Mouse (Mus musculus) macrophage (primary cell): Measurements from ENCODE around the gene Gas2l3. TPM values are rescaled to one million over a fixed set of nuclear protein-coding genes. Genes with fewer than 3 reads are reported as not detected.

Experiments
- H3K27ac ChIP-seq: fragments of 350-480 bp; formaldehyde crosslinking; 2 replicates; pipeline ENCODE4 v1.9.0; 2021
- H3K36me3 ChIP-seq: fragments of 350-480 bp; formaldehyde crosslinking; 2 replicates; pipeline ENCODE4 v1.9.0; 2021; ENCODE audit errors: inconsistent target
- H3K4me3 ChIP-seq: fragments of 350-480 bp; formaldehyde crosslinking; 2 replicates; pipeline ENCODE4 v1.9.0; 2021; ENCODE audit errors: inconsistent target
- H3K79me2 ChIP-seq: fragments of 350-480 bp; formaldehyde crosslinking; 2 replicates; pipeline ENCODE4 v1.9.0; 2021; ENCODE audit errors: inconsistent target
- WGBS: methylation state at CpG from one replicate; pipeline ENCODE4 v1.1.7; 2026; ENCODE audit warnings: inconsistent platforms; ENCODE audit not compliant: missing documents; 5-methylcytosine and 5-hydroxymethylcytosine counted together
- polyA plus RNA-seq: library from polyadenylated mRNA; stranded (reverse); fragments of 250-400 nt; gene quantifications from 3 replicates; pipeline ENCODE4 v1.2.4, GENCODE M21; 2018; ENCODE audit warnings: inconsistent platforms
- total RNA-seq, 78 experiments: library from RNA; depleted of rRNA; stranded (reverse); fragments of 250-400 nt; gene quantifications; 1 replicate in 9 of 78; 2 replicates in 24 of 78; 3 replicates in 43 of 78; 4 replicates in 2 of 78; pipeline ENCODE4 v1.2.4; 2018; ENCODE audit warnings: inconsistent platforms in 56 of 78

The Gas2l3 gene
- total RNA-seq (2018; cell fraction: chromatin; rRNA removed) = 100 to 1,000 TPM in 16 of 26 experiments, 10 to 100 TPM in 10; 57.6 to 249 (median 107) TPM
- 10 to 100 TPM; 17.8 to 68.4 (median 28.2) TPM for total RNA-seq (2018; cell fraction: cytosol; rRNA removed)
- total RNA-seq (2018; cell fraction: nucleus; rRNA removed) = 100 to 1,000 TPM in 10 of 26 experiments, 10 to 100 TPM in 16; 33.0 to 169 (median 75.3) TPM
- 20.4 to 29.3 TPM (median 24.3 TPM) in 3 replicates for polyA plus RNA-seq

DNA sequence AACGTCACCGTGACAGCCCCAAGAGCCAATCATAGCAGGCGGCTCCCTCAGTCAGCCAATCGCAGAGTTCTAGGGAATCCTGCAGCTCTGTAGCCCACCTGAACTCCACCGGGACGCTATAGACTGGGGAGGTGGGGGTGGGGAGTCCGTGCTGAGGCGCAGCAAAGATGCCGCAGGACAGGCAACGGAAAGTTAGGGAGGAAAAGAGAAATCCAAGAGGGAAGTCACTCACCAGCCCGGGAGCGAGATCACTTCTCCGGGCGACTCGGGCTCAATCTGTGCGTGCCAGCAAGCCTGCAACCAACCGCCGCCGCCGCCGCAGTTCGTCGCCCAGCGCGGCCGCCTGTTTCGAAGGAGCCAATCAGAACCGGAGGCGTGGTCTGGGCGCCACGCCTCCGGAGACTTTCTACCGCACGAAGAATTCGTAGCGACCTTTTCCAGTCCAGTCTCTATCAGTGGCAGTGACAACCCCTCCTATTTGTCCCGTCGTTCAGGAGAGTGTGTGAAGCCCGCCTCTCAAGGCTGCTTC lies at the start of gene Gas2l3:
Gas2l3 (minus strand) TSS at position 345 of the 529 bp plus-strand sequence.
- WGBS = under 1% methylated on average over 39 of the region's 39 CpGs

DNA sequence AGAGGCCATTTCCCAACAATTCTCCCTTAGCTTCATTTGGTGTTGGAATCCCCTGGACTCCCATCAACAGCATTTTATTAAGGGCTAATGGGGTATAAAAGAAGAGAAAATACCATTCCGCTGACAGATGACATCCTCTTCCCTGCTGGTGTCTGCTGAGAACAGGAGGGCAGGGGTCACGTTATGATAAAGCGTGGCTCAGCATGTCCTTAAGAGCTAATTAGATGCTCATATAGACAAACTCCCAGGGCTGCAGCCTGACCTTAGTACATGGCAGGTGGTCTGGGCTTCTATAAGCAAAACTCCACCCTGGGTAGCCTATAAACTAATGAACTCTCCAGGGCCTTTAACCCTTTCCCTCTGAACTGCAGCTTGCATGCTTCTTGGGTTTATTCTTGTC lies 47.6 kb upstream of the Gas2l3 start:
- Histone ChIP-seq H3K79me2 (no peaks in the 10 kb centered on the region), H3K36me3 (no peaks in the 10 kb centered on the region), H3K4me3 (no peak overlapping the region), H3K27ac (no peak overlapping the region)
- WGBS = 90% methylated on average over 3 of the region's 3 CpGs

More for the DNA sequence above, at the start of gene Gas2l3:
- peaks cover 22% of the 10 kb centered on the region; the same call in 1 of the 2 replicates for H3K36me3 ChIP-seq
- H3K79me2 ChIP-seq = peaks cover 40% of the 10 kb centered on the region
- peak within 1 kb of the TSS; percentile 100 for H3K27ac ChIP-seq
- H3K4me3 ChIP-seq = peak within 1 kb of the TSS; percentile 97

DNA sequence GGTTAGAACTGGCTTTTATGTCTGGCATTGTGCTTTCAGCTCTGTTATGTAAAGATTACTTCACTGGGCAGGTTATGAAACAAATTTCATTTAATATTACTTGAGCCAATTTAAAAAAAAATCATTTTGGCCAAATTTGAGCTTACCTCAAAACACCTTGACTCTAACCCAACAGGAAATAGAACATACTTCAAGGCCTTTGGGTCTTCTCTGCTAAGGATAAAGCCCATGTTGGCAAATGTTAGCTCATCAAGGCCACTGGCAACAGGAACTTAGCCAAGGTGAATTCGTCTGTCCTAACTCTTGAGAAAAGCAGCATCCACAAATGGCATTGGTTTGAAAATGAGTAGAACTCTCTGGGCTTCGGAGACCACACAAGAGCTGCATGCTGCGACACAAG lies 46.5 kb upstream of the Gas2l3 start:
- Histone ChIP-seq H3K27ac (no peak overlapping the region), H3K4me3 (no peak overlapping the region), H3K79me2 (no peaks in the 10 kb centered on the region), H3K36me3 (no peaks in the 10 kb centered on the region)
- 98% methylated on average over 3 of the region's 3 CpGs for WGBS

DNA sequence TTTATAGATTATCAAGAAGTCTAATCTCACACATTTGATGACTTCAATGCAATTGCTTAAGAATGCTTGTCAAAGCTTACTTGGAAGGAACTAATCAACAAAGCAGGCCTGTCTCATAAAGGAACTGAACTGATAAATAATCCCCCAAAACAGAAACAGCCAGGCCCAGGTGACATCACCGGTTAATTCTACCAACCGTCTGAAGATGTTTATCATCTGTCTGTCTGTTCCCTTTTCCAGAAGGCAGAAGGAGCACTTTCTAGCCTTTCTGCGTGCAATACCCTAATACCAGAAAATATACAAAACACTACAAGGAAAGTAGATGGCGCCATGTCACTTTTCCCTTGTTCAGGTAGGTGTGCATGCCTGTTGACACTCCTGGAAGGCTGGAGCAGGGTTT lies 45.7 kb upstream of the Gas2l3 start:
- Histone ChIP-seq H3K36me3 (no peaks in the 10 kb centered on the region), H3K4me3 (no peak overlapping the region), H3K27ac (no peak overlapping the region), H3K79me2 (no peaks in the 10 kb centered on the region)
- WGBS = 42% methylated on average over 4 of the region's 4 CpGs

DNA sequence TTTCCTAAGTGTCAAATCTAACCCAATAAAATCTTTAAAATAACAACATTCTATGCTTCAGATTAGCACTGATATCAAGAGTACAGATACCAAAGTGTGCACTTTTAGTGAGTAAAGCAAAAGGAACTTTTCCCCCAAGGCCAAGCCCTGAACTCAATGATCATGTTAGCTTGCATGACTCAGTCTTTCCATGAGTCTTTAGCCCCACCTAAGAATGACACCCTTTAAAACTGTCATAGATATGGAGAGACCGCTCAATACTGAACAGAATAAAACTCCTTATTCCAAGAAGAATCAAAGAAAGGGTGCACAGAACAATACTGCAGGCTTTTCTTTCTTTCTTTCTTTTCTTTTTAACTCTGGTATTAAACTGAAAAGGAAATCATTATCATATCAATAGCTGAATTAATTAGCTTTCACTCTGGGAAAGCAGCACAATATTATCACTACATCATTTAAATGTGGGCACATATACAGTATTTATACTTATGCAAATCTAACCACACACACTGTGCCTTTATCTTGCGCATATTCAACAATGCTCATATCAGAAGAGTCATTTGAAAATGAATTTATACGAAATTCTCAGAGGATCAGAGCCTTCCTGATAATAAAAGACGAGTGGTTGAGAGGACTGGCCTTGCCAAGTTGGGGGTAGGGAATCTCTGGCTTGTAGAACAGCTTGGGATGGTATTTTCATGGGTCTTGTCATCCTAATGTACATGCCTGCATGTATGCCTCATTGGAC lies 43.4 kb upstream of the Gas2l3 start:
- Histone ChIP-seq H3K4me3 (no peak overlapping the region), H3K27ac (no peak overlapping the region), H3K36me3 (no peaks in the 10 kb centered on the region), H3K79me2 (no peaks in the 10 kb centered on the region)
- WGBS = 88% methylated on average over 4 of the region's 4 CpGs

DNA sequence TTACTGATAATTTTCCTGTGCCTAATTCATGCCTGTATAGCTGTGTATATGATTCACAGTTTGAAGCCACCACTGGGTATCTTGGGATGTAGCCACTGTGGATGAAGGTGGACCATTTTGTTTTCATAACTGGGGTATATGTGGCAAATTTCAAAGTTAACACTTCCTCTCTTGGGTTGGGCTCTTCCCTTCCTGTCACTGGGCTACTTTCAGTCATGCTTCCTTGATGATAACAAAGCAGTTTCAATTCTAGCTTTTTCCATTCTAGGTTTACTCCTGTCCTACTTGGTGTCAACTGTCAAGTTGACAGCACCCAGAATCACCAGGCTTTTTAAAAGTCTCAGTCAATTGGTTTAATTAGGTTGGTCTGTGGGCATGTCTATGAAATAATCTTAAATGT lies 41.1 kb upstream of the Gas2l3 start:
- no peak overlapping the region for H3K4me3 ChIP-seq
- H3K27ac ChIP-seq = no peak overlapping the region
- H3K79me2 ChIP-seq = no peaks in the 10 kb centered on the region
- no peaks in the 10 kb centered on the region for H3K36me3 ChIP-seq

DNA sequence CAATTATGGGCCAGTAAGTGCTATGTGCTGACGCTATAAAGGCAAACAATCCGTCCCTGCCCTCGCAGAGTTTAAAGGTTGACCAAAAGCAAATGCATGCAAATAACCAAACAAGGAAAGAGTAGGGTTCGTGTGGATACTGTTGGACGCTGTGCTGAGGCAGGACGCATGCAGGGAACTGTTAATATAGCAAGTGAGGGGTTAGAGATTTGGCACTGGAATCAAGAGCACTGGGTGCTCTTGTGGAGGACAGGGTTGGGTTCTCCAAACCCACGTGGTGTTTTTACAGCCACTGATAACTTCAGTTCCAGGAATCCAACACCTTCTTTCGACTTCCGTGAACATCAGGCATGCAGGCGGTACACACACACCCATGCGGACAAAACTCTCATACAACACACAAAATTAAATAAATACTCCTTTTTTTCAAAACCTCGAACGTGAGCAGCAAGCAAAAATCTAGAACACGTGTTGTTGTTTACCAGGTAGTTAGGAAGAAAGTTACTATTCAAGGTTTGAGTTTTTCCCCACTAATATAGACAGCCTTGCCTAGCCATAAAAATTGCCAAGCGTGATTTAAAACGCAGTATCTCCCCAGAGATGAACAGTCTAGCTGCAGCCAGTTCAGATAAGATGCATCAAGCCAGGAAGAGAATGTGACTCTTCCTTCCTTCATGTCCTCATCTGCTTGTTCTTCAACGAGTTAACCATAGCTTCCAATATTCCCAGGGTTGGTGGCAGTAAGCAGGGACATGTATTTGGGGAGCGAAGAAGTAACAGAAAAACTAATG lies 40.2 kb upstream of the Gas2l3 start:
- Histone ChIP-seq H3K79me2 (no peaks in the 10 kb centered on the region), H3K4me3 (no peak overlapping the region), H3K36me3 (no peaks in the 10 kb centered on the region), H3K27ac (no peak overlapping the region)
- 96% methylated on average over 18 of the region's 18 CpGs for WGBS

DNA sequence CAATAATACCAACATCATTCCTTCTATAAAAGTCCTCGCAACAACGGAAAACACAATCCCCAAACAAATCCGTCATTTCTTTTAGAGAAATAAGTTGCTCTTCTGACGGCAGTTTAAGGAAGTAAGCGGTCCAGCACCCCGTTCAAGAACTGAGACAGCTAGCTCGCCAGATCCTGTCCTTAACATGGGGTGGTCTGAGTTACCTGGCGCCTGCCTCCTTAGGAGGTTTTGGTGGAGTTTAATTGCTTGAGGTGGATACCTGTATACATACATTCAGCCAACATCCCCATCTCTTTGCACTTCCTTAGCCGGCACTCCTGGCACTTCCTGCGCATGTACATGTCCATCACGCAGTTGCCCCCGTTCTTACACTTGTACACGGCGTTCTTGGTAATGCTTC lies 39.3 kb upstream of the Gas2l3 start:
- Histone ChIP-seq H3K4me3 (no peak overlapping the region), H3K36me3 (no peaks in the 10 kb centered on the region), H3K79me2 (no peaks in the 10 kb centered on the region), H3K27ac (no peak overlapping the region)
- WGBS = 90% methylated on average over 14 of the region's 14 CpGs

DNA sequence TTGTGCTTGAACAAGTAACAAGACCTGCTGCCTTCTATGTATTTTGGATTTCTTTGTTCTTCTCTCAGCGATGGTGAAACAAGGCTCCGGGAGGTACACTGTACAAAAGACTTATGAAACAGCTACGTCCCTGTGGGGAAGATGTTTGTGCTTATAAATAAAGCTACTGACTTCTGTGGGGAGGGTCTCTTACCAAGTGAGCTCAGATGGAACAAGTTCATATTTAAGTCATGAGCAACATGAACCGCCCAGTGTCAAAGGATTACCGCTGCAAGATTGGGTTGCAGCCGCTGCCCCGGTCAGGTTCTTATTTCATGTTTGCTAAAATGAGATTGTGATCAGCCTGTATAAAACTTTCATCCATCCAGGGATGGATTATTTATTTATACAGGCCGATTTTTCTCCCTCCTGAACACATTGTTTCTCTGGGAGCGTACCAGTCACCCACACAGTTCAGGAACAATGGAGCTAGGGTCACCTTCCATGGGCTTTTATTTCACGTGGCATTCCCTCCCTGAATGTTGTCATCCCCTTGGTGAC lies 38.4 kb upstream of the Gas2l3 start:
- no peak overlapping the region for H3K4me3 ChIP-seq
- H3K27ac ChIP-seq = no peak overlapping the region
- H3K79me2 ChIP-seq = no peaks in the 10 kb centered on the region
- no peaks in the 10 kb centered on the region for H3K36me3 ChIP-seq
- 99% methylated on average over 8 of the region's 10 CpGs for WGBS

DNA sequence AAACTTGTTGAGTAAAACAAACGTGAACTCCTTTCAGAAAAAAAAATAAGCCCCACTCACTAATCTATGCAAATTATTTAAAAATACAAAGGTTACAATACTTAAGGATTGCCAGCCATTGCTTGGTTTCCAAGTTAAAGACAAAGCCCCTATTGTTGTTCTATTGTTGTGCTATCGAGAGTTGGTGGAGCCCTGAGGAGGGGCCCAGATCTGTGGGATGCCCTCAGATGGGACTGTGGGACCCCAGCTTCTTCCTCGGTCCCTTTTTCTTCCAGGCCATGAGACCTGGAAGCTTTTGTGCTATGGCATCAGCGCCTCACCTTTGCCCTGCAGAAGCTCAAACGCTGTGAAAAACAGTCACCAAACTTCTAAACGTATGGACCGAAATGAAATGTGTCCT lies 37.9 kb upstream of the Gas2l3 start:
- no peaks in the 10 kb centered on the region for H3K36me3 ChIP-seq
- H3K27ac ChIP-seq = no peak overlapping the region
- WGBS = 94% methylated on average over 7 of the region's 7 CpGs
- H3K79me2 ChIP-seq = no peaks in the 10 kb centered on the region
- no peak overlapping the region for H3K4me3 ChIP-seq

DNA sequence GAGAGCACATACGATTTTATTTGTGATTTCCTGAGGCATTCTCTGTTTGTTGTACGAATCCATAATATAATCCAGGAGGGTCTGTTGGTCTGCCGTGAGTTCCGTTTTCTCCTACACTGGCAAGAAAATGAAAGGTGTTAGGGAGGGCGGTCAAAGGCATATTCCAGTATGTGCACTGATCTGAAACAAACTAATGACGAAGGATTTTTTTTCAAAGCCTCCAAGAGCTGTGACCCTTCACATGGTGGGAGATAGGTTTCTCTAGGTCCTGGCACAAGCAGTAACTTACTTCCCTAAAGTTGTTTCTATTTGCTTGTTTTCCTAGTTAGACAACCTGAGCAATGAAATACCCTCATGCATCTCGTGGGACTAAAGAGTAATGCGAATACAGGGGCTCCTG lies 35.0 kb upstream of the Gas2l3 start:
- 95% methylated on average over 8 of the region's 8 CpGs for WGBS
- H3K36me3 ChIP-seq = no peaks in the 10 kb centered on the region
- no peaks in the 10 kb centered on the region for H3K79me2 ChIP-seq
- H3K4me3 ChIP-seq = no peak overlapping the region
- no peak overlapping the region for H3K27ac ChIP-seq

DNA sequence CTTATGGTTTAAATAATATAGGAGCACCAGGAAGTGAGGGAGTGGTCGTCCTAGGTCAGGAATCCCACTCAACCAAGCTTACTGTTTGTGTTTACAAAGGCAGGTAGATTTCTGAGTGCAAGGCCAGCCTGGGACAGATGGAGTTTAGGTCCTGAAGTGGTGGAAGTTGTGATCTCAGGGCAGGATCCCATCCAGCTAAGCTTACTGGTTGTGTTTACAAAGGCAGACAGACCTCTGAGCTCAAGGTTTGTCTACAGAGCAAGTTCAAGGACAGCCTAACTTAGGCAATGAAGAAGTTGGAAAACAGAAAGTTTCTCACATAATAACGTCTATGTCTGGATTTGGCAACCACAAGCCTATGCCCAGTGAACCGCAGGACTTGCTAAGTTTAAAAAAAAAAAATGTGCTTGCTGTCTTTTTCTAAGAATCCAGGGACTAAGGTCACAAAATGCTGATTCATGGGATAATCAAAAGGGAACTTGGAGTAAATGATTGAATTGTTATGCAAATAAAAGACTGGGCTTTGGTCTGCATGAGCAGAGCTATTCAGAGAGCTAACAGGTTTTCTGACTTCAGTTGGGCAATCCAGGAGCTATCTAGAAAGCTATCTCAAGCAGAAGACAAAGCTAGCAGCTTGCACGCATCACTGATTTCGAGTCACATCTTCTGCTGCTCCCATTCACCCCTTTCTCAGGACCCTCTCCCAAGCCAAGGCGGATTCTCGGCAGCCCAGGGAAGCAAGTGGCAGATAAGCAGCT lies 27.0 kb upstream of the Gas2l3 start:
- Histone ChIP-seq H3K4me3 (no peak overlapping the region), H3K79me2 (no peaks in the 10 kb centered on the region), H3K27ac (no peak overlapping the region), H3K36me3 (no peaks in the 10 kb centered on the region)
- WGBS = 84% methylated on average over 7 of the region's 7 CpGs

DNA sequence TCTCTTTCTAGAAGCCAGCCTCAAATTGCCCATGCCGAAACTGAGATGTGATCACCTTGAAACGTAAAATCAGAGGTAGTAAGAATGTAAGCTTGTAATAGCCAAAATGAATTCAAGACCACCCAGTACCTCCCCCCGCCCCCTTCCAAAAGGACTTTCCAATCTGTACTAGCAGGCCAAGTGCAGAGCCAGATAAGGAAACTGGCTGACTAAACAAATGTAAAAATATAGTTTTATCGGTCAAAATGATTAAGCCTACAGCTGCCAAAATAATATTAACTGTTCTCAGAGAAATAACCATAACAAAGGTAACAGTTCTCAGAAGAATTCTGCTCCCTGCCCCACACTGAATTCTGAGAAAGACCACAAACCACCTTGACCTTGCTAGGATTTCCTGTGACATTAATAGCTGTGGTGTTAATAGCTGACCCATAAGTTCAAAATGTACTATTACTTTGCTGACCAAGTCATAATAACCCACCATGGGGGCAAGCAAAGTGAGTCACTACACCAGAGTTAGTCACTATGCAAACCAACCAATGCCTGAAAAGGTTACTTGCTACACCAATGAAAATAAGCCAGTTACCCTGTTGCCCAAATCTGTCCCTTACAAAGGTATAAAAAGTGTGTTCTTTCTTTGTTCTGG lies 21.1 kb upstream of the Gas2l3 start:
- Histone ChIP-seq H3K79me2 (no peaks in the 10 kb centered on the region), H3K36me3 (no peaks in the 10 kb centered on the region), H3K27ac (no peak overlapping the region), H3K4me3 (no peak overlapping the region)
- WGBS = 84% methylated on average over 4 of the region's 4 CpGs

DNA sequence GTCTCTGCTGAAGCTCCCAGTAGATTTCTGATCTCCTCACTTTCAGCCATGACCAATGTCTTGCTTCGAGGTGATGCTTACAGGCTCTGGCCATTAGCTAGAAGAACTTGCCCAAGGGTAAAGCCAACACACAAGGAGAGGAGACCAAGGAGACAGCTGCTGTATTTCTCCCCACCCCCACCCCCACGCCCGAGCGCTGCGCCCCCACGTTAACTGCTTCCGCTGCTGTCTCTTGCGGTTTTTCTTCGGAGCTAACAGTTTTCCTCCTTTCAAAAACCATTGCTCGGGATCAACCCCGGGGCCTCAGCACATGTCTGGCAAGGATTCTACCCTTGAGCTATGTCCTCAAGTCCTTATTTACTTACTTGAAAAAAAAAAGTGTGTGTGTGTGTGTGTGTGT lies 19.1 kb upstream of the Gas2l3 start:
- H3K79me2 ChIP-seq = no peaks in the 10 kb centered on the region
- no peaks in the 10 kb centered on the region for H3K36me3 ChIP-seq
- no peak overlapping the region for H3K27ac ChIP-seq
- 84% methylated on average over 11 of the region's 11 CpGs for WGBS
- H3K4me3 ChIP-seq = no peak overlapping the region
